Mouse (Mus musculus) frontal cortex, adult (tissue): ENCODE measurements around the gene Ghrhr.
A peak's percentile ranks its signal among the peaks of the same experiment; 100 is the strongest.

ENCODE experiments used
- ATAC-seq: cut with Nextera tagmentation; 2 replicates; pipeline ENCODE4 v1.9.2; 2017; ENCODE audit warnings: mild to moderate bottlenecking, moderate library complexity, mixed read lengths; ENCODE audit not compliant: low TSS enrichment

Gene Ghrhr

DNA sequence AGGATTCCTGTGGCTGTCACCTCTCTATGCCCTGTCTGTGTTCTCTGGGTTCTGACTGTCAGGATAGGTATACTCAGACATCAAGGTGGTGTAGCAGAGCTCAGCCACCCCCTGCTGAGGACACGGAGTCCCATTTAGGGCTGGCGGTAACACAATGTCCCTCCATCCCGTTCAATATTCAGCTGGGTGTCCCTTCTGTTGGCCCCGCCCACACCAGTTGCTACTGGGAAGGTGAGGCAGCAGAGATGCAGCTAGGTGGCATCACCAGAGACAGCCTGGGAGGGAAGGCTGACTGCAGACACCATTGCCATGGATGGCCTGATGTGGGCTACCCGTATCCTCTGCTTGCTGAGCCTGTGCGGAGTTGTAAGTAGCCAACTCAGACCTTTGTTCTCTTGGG is at the start of gene Ghrhr:
Gene Ghrhr, plus strand, starts transcription at position 220 of the 400 bp plus-strand sequence.
- no peak for ATAC-seq

DNA sequence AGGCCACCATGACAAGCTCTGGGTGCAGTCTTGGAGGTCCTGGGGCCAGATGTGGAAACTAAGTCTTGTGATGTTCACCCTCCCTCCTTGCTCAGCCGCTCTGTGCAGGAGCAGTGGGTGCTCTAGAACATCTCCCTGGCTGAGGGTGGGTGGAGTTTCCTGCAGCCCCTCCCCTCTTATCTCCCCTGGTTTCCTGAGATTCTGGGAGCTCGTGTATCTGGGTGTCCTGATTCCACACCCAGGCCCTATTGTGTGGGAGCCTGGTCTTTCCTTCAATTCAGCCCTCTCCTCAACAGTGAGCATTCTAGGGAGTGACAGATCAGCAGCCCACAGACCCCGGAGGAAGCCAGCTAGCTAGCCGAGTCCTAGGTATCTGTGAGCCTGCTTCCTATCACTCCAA is 49.8 kb upstream of the Ghrhr start:
- ATAC-seq, result no peak

DNA sequence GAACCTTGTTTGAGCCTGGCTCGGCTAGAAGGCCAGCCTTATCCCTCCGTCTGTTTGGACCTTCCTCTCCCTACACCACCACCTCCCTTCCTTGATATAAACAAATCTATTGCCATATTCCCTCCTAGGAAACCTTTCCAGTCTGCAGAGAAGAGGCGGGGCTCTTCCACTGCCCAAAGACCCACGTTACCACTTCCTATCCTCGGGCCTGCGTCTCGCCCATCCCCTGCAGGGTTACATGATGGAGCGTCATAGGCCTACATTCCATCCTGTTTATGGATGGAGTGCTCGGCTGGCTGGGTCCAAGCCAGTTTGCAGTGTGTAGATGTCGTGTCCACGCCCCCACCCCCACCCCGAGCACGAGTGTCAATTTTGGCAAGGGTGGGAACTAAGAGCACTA is 48.8 kb upstream of the Ghrhr start:
- no peak for ATAC-seq

DNA sequence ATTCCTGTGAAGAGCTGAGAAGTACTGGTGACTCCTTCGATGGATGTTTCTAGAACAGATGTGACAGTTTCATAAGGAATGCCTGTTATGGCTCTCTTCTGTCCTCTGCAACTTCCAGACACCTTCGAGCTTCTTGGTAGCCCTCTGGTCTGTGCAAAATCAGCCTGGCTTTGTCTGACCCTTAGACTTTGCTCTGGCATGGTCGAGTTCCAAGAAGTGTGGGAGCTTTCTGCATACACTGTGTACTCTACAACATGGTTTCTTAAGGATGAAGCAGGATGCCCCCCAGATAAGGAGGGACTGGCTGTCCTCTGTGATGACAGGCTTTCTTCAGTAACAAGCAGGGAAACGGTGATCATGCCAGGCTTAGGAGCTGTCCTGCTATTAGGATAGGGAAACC is 47.9 kb upstream of the Ghrhr start:
- no peak for ATAC-seq

DNA sequence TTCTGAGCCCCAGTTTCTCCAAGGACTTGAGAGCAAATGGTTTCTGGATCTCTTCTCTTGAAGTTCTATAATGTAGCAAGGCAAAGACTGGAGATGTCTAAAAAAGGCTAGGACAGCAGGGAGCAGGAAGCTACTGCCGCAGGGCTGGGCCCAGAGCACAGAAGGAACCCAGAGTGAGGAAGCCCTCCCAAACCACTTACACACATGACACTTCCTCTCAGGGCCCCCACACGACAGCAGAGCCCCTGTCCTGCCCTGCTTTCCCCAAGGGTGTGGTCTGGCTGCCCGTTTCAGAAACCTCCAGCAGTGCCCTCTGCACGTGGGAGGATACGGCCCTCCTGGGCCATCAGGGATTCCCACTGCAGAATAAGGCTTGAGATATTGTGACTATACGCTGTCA is 44.8 kb upstream of the Ghrhr start:
- ATAC-seq, result no peak

DNA sequence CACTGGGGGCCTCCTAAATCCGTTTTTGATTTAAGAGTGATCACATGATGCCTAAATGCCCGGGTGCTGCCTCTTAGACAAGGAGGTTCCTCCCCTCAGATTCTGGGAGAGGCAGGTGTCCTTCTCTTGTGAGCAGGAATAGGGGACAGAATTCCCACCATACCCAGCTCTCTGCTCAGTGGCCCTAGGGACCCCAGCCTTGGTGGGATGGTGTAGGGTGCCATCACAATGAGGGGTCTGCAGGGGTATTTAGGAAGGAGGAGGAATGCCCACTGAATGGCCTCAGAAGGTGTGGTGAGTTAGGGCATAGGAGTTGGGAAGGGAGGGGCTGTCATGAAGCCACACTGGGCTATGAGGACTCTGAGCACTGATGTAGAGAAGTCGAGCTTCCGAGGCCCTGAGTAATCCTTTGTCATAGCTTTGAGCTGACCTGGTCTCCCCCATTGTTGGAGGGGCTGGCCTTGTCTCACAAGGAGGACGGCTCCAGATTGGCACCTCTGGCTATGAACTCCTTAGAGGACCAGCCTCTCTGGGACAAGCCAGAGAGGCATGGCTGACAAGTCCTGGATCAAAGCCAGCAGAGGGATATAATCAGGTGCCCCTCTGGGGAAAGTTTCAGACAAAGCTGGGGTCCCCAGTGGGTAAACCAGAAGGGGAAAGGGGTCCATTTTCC is 43.9 kb upstream of the Ghrhr start:
- ATAC-seq, result no peak

DNA sequence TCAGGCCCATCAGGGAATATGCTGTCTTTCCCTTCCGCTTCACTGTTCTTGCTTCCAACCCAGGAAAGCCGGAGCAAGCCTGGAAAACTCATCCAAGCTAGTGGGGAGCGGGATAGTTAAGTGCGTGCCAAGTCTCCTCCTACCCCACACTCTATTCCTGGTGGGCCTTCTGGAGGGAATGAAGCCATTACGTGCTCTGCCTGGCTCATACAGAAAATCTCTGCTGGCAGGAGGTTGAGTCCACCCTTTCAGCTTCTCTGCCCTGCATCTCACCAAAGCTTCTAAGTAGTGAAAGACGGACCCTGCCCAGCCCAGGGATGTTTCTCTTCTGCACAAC is 43.4 kb upstream of the Ghrhr start:
- ATAC-seq, result peak; percentile 79

DNA sequence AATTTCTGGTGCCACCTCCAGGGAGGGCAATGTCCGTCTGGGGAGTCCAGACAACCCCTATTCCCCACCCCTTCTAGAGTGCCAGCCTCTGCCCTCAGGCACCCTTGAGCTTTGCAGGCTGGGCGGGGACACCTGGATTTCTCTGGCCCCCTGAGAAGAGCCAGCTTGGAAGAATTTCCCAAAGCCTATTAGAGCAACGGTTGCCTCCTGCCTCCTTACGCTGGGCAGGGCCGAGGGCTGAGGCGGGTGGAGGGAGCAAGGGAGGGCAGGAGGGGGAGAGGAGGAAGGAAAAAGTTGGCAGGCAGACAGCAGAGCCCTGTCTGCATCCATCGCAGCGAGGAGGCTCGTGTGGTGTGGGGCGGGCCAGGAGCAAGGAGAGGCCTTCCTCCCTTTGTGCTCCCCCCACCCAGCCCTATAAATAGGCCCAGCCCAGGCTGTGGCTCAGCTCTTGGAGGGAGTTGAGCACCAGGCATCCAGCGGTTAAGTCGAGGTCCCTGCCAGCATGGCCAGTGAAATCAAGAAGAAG is 40.0 kb upstream of the Ghrhr start, which contains the start of gene Aqp1:
Gene Aqp1, plus strand, starts transcription at position 444 of the 526 bp plus-strand sequence.
- no peak for ATAC-seq

DNA sequence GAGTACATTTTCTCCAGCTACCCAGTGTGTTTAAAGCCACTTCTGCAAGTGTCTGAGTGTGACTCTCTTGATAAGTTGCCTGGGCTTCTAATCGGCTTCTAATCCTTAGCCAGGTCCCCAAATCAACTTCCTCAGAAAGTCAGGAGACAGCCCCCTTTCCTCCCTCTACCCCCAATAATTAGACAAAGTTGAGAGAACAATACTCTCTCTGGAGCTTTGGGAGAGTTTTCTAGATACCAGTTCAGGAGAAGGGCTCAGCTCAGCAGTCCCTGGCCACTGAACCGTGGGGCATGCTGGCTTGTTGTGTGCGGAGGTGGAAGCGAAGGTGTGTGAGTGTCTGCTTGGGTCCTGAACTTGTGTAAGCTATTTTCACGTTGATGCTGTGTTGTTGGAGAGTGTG is 38.9 kb upstream of the Ghrhr start:
- ATAC-seq, result no peak

DNA sequence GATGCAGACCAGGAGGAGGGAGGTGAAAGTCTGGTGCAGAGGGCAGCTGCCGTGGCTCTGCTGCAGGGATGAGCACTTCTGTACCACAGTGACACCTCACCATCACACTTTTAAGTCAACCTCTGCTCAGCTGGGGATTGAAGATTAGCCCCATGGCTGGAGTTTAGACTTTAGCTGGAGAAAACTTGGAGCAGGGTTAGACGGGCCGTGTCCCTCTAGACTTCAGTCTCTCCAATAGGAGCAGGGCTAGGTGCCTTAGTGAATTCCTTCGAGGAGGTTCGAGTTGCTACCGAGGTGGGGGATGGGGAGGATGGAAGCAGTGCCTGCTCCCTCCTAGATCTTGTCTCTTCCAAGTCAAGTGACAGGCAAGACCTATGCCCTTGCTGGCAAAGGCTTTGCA is 38.0 kb upstream of the Ghrhr start:
- no peak for ATAC-seq

DNA sequence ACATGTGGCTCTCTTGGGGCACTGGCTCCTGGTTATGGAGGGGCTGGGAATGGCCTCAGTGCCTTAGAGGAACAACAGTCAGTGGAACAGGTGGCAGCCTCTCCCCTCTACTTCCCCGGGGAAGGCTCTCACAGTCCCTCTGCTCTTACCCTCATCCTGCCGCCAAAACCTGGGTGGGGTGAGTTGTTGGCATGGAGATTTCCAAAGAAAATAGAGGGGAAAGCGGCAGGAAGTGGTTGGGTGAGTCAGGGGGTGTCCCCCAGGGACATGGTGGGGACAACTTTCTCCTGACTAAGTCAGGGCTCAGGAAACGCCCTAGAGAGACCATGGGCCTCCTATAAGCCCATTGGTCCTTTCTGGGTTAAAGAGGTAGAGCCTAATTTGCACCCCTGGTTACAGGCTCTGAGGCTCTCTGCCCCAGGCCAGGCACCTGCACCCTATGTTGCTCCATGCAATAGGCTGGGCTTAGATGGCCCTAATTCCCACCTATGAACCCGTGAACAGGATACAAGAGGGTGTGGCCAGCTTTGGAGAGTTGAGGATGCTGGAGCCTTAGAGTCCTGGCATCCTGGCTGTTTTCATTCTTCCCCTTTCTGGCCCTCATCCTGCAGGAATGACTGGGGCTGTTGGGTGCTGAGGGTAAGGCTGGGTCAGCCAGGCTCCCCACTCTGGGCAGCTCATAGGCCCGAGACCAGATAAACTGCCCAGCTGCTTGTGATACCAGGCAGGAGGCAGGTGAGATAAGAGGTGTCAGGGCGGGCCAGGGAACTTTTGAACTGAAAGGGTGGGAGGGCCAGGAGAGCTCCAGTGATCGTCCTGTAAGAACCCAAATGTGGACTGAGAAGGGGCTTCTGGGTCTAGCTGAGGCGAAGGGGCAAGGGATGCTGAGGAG is 36.9 kb upstream of the Ghrhr start:
- no peak for ATAC-seq

DNA sequence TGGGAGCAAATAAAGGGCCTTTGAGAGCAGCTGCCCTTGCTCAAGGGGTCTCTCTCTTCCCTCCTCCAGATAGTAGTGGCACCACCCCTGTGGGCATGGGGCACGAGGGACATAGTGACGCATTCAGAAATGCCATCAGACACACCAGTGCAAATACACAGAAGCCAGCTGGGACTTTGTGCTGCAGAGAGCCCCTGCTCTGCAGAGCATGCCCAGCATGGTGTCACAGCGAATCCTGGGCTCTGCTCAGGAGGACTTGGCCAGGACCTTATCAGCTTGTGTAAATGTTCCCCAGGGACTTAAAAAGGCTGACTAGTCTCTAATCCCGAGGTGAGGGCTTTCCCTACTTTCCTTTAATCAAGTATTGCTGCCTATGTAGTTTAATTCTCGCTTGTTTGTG is 34.4 kb upstream of the Ghrhr start:
- ATAC-seq, result no peak

DNA sequence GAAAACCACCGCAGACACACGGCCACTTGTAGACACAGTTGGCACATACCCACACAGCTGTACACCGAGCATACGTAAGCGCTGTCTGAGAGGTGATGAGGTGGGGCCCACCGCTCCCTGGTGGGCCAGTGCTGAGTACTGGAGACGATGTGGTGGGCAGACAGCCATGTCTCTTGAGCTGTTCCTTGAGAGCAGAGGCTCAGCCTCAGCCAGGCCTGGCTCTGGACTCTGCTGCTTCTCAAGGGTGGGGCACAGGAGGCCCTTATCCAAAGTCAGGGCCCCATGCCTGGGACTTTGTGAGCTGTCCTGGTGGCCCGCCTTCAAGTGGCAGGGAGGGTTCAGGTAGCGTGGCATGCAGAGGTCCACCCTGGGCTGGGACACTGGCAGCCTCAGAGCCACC is 33.8 kb upstream of the Ghrhr start:
- no peak for ATAC-seq

DNA sequence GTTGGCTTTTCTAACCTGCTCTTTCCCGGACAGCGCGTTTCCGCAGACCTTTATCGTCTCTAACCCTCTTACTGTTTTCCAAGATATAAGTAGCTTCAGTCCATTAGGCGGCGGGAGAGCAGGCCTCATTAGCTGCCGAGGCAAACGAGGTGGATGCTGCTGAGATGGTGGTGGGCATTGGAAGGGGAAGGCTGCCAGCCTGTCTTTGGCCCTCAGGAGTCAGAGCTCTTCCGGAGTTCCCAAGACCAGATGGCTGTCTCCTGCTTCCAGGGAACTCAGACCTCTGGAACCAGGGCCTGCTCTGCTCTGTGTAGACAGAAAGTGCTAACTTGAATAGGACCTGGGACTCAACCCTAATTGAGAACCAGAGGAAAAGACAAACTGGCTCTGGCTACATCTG is 32.6 kb upstream of the Ghrhr start:
- peak; percentile 28; the same call in 1 of the 2 replicates for ATAC-seq

DNA sequence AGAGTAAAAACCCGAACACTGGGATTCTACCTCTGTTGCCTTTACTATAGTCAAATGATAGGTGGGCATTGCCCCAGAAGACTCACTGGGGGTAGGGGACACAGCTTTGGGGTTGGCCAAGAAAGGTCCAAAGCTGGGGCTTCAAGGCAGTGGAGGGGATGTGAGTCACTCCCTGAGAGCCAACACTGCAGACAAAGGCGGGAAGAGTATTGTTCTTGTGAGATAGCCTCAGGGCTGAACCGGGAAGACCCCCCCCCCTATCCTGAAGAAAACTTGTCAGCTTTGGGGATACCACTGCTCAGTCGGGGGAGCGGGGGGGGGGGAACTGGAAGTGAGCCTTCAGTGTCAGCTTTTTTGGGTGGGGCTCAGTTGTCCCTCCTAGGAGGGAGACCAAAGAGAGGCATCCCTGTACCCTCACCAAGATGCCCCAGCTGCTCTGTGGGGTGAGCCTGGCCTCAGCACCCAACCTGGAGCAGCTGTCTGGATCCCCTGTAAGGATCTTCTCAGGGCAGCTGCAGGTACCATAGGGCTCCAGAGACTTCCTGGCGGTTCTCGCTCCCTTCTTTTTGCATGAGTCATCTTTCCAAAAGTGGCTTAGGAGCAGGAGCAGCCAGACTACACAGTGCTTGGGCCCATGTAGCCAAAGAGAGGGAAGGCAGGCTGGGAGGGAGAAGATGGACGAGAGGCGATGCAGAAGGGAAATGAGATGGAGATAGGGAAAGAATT is 31.6 kb upstream of the Ghrhr start:
- peak; percentile 96 for ATAC-seq

DNA sequence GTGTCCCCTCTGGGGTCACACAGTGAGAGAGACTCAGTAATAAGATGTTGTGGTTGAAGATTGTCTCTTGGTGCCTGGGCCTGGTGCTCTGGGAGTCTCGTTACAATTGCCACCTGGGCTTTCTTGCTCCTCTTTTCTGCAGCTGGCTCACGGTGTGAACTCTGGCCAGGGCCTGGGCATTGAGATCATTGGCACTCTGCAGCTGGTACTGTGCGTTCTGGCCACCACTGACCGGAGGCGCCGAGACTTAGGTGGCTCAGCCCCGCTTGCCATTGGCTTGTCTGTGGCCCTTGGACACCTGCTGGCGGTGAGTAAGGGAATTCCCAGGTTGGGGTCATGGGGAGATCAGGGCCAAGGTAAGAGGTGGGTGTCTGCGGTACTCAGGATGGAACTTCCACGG is 30.8 kb upstream of the Ghrhr start:
- no peak for ATAC-seq

DNA sequence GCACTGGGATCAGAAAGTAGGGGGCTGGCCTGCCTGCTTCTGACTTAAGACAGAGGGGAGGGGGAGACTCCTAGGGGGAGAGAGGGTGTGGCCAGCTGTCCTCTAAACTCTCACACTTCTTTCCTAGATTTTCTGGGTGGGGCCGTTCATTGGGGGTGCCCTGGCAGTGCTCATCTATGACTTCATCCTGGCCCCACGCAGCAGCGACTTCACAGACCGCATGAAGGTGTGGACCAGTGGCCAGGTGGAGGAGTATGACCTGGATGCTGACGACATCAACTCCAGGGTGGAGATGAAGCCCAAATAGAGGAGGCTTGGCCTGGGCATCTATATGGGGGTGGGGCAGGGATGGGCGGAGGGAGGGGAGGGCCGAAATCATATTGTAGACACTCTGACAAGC is 29.6 kb upstream of the Ghrhr start:
- ATAC-seq, result no peak

DNA sequence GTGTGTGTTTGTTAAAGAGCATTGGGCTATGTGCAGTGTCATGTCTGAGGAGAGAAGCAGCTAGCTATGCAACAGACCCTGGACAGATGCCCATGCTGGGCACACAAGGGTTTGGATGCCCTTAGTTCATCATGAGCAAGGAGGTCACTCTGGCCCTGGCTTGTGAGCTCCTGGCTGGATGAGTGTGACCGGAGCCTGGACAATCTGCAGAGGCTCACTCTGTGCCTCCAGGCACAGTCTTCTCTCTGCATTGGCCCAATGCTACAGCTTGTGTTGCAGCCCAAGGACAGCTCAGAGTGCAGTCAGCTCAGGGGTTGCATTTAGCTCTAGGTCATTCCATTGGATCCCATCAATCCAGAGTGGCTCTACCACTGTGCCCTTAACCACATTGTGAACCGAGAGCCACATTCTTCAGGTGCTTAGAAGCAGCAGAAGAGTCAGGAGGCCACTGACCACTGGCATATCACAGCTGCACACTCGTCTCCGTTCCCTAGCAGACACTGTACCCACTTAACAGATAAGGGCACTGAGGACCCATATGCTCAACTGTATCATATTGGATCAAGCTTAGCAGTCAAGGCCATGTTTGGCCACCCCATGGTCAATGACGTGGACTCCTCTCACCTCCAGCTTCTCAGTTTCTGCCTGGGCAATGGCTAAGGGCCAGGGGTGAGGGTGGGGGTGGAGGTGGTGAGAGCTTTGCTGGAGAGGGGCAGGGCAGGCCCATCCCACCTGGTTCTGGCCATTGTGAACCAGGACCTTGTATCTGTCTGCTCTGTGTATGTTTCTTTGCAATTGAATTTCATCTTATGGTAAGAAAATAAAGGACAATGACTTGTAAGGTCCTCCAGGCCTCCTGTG is 28.2 kb upstream of the Ghrhr start:
- ATAC-seq, result no peak

DNA sequence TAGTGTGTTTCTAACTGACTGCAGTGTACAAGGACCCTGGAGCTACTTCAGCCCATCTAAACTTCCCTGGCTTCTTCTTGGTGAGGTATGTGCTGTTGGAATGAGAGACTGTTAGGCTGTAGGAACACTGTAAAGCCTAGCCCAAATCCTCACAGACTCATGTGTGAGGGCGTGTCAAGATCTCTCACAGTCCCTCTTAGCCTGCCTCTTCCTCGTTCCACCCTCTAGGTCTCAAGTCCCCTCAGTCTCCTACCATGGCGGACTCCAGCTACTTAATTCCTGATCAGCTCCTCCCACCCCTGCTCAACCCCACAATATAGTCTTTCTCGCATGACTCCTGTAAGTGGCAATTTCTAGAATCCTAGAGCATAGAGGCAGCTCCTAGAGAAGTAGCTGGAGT is 26.9 kb upstream of the Ghrhr start:
- ATAC-seq, result no peak

DNA sequence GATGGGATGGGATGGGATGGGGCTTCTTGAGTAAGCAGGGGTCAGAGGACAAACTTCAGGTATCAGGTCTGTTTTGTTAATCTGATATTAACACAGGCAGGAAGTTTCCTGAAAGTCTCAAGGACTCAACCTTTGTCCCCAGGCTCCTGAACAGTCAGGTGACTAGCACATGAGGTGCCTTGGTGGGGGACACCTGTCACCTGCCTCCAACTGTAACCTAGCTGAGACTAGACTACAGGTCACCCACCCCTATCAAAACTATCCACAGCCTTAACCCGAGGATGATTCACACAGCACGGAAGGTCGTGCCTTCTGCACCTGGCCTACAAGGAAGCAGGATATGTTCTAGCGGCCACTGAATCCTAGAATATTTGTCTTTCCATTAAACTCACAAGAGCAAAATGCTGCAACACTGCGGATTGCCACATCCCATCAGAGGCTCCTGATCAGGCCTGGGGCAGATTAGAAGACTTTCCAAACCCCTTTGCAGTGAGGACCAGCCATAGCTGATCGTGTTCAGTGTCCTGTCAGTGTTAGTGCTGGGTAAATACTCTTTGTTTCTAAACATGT is 25.6 kb upstream of the Ghrhr start:
- ATAC-seq, result no peak

DNA sequence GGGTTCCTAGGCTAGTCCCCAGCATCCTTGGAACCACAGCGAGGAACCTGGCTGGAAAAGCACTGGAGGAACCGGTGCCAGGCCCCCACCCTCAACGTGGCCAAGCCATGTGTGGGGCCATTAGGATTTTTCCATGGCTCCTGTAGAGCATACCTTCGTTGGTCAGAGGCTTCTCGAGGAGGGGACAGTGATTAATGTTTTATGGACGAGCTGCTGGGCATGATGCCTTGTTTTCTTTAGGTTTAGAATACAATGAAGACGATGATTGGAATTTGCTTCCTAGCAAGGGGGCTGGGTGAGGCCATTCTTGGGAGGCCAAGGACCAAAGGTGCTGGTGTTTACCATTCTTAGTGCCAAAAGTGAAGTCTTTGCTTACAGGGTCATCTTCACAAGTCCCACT is 24.4 kb upstream of the Ghrhr start:
- ATAC-seq, result no peak
